Mouse (Mus musculus): ENCODE data around the gene Ifna16. TPM values are rescaled to one million over a fixed set of nuclear protein-coding genes. Genes with fewer than 3 reads are reported as not detected.
A peak's percentile ranks its signal among the peaks of the same experiment; 100 is the strongest.

Gene Ifna16
- polyA plus RNA-seq, 1 experiment from 2014 or later = not detected

DNA sequence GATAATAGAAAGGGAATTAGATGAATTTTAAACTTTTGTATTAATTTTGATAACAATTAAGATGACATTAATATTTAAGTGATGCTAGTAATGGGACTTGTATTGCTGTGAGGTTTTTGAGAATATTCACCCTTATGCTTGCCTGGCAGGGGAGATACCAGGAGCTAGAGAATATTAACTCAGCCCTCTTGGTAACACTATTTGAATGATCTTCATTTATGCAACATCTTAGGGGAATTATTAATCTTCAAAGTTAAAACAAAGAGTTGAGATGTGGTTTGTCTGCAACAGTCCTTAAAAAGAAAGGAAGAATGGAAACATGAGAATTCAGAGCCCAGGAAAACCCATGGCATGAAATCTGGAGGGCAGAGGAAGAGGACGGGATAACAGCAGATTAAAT lies 22.6 kb upstream of the Ifna16 start:
- Histone ChIP-seq H3K4me1 (ENCODE audit: control insufficient read depth, insufficient read depth, low read length) (no peaks in the 10 kb centered on the region), H3K9ac (replicated peaks; ENCODE audit: low read depth, low read length) (no peak overlapping the region), H3K4me3 (ENCODE audit: low read depth, low read length) (no peak overlapping the region), H3K27ac (ENCODE audit: low read depth, low read length) (no peak overlapping the region), H3K27me3 (ENCODE audit: control insufficient read depth, insufficient read depth, low read length) (no peaks in the 10 kb centered on the region), H3K36me3 (ENCODE audit: control insufficient read depth, insufficient read depth, low read length) (no peaks in the 10 kb centered on the region), H3K4me2 (ENCODE audit: low read depth, low read length) (no peak overlapping the region), H3K9me3 (ENCODE audit: control insufficient read depth, low read length) (no peaks in the 10 kb centered on the region)
- WGBS = 93% methylated on average over 1 of the region's 1 CpGs
- ATAC-seq (ENCODE audit: low read depth) = no peak

DNA sequence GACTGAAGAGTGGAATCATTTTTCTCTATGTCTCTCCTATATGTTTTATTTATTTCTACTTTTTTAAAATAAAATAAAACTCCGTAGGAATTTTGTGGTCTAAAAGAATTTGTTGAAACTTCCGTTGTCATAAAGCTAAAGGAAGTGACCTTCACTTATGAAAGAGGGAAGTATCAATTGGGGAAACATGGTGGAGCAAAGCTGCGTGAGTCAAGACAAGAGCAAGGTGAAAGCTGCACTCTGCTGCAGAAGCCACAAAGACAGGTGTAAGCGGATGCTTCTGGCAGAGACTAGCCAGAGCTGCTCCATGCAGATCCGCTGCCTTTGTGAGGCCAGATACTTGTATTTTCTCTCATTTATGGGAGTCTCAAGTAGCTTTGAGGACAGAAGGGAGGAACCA lies 22.1 kb upstream of the Ifna16 start:
- ATAC-seq (ENCODE audit: low read depth) = no peak
- no peak overlapping the region for H3K4me3 ChIP-seq (ENCODE audit: low read depth, low read length)

DNA sequence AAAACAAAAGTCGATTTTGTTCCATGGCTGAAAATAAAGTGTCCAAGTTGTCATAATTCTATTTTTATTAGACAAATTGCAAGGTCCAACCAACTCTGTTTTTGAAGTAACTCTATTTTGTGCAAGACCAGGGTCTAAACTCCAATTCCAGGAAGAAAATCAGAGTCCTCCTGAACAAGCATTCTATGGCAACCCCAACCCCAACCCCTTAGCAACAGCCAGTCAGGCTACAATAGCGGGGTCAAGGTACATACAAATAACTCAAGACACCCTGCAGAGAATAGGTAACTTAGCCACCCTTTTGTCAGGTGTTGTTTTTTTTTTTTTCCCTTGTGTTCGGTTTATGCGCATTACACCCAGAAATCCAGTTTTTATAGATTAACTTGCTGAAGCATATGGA lies 21.0 kb upstream of the Ifna16 start:
- Histone ChIP-seq H3K4me3 (ENCODE audit: low read depth, low read length) (no peak overlapping the region), H3K27ac (ENCODE audit: low read depth, low read length) (no peak overlapping the region), H3K36me3 (ENCODE audit: control insufficient read depth, insufficient read depth, low read length) (no peaks in the 10 kb centered on the region), H3K9ac (replicated peaks; ENCODE audit: low read depth, low read length) (no peak overlapping the region), H3K4me2 (ENCODE audit: low read depth, low read length) (no peak overlapping the region), H3K9me3 (ENCODE audit: control insufficient read depth, low read length) (no peaks in the 10 kb centered on the region), H3K4me1 (ENCODE audit: control insufficient read depth, insufficient read depth, low read length) (no peaks in the 10 kb centered on the region), H3K27me3 (ENCODE audit: control insufficient read depth, insufficient read depth, low read length) (no peaks in the 10 kb centered on the region)
- ATAC-seq (ENCODE audit: low read depth) = no peak
- 88% methylated on average over 4 of the region's 4 CpGs for WGBS

More for the DNA sequence above, 22.1 kb upstream of the Ifna16 start:
- H3K9me3 ChIP-seq (ENCODE audit: control insufficient read depth, low read length) = no peaks in the 10 kb centered on the region
- H3K4me2 ChIP-seq (ENCODE audit: low read depth, low read length) = no peak overlapping the region
- no peaks in the 10 kb centered on the region for H3K4me1 ChIP-seq (ENCODE audit: control insufficient read depth, insufficient read depth, low read length)
- H3K27me3 ChIP-seq (ENCODE audit: control insufficient read depth, insufficient read depth, low read length) = no peaks in the 10 kb centered on the region
- H3K9ac ChIP-seq (replicated peaks; ENCODE audit: low read depth, low read length) = no peak overlapping the region
- 80% methylated on average over 5 of the region's 5 CpGs for WGBS
- H3K27ac ChIP-seq (ENCODE audit: low read depth, low read length) = no peak overlapping the region
- no peaks in the 10 kb centered on the region for H3K36me3 ChIP-seq (ENCODE audit: control insufficient read depth, insufficient read depth, low read length)

DNA sequence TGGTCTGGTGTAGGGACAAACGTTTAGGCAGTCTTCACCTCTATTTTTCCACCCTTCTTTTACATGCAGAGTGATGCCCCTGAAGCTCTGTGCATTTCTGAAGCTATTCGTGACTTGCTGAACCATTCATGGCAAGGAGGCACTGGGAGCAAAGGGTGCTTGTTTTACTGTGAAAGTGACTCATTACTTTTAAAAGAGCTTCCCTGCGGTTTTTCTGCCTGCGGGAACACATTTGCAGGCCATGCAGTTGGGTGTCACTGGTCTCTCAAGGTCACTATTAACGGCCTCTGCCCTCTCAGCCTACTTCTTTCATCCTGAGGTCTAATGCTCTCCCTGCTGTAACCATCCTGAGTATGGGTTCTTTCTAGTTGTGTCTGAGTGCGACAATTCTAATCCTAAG lies 20.4 kb upstream of the Ifna16 start:
- H3K9me3 ChIP-seq (ENCODE audit: control insufficient read depth, low read length) = no peaks in the 10 kb centered on the region
- no peak overlapping the region for H3K4me2 ChIP-seq (ENCODE audit: low read depth, low read length)
- no peak overlapping the region for H3K27ac ChIP-seq (ENCODE audit: low read depth, low read length)
- no peaks in the 10 kb centered on the region for H3K36me3 ChIP-seq (ENCODE audit: control insufficient read depth, insufficient read depth, low read length)
- H3K4me1 ChIP-seq (ENCODE audit: control insufficient read depth, insufficient read depth, low read length) = no peaks in the 10 kb centered on the region
- H3K27me3 ChIP-seq (ENCODE audit: control insufficient read depth, insufficient read depth, low read length) = no peaks in the 10 kb centered on the region
- H3K4me3 ChIP-seq (ENCODE audit: low read depth, low read length) = no peak overlapping the region
- no peak overlapping the region for H3K9ac ChIP-seq (replicated peaks; ENCODE audit: low read depth, low read length)
- ATAC-seq (ENCODE audit: low read depth) = no peak
- 51% methylated on average over 6 of the region's 6 CpGs for WGBS

DNA sequence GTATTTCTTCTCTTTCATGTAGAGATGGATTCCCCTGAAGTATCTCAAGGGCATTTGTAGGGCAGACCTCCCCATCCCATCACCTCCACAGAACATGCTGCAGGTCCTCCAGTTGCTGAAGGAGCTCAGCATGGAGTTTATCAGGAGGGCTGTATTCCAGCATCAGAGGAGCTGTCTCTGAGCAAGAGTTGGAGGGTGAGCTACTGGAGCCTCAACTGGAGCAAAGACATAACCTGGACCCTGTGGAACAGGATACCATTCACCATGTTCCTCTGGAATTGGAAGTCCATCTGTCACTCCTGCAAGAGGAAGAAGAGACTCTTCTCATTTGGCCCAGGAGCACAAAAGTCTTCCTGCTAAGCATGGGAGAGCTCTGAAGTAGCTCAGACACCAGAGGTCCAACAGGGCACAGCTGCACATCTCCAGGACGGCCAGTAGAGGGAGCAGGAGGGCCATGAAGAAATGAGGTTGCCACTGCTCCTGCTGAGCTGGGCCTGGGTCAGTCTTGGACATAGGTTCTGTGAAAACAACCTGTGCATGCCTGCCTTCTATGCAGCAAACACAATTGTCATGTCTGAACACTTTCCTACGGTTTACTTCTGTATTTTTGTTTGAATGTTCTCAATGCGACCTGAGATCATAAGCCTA lies 19.6 kb upstream of the Ifna16 start:
- no peaks in the 10 kb centered on the region for H3K4me1 ChIP-seq (ENCODE audit: control insufficient read depth, insufficient read depth, low read length)
- H3K9ac ChIP-seq (replicated peaks; ENCODE audit: low read depth, low read length) = no peak overlapping the region
- H3K27me3 ChIP-seq (ENCODE audit: control insufficient read depth, insufficient read depth, low read length) = no peaks in the 10 kb centered on the region
- peak; percentile 89; the same call in 1 of the 2 replicates for ATAC-seq (ENCODE audit: low read depth)
- WGBS = 28% methylated on average over 3 of the region's 3 CpGs
- no peak overlapping the region for H3K27ac ChIP-seq (ENCODE audit: low read depth, low read length)
- no peaks in the 10 kb centered on the region for H3K36me3 ChIP-seq (ENCODE audit: control insufficient read depth, insufficient read depth, low read length)
- H3K4me2 ChIP-seq (ENCODE audit: low read depth, low read length) = no peak overlapping the region
- H3K4me3 ChIP-seq (ENCODE audit: low read depth, low read length) = no peak overlapping the region
- no peaks in the 10 kb centered on the region for H3K9me3 ChIP-seq (ENCODE audit: control insufficient read depth, low read length)

DNA sequence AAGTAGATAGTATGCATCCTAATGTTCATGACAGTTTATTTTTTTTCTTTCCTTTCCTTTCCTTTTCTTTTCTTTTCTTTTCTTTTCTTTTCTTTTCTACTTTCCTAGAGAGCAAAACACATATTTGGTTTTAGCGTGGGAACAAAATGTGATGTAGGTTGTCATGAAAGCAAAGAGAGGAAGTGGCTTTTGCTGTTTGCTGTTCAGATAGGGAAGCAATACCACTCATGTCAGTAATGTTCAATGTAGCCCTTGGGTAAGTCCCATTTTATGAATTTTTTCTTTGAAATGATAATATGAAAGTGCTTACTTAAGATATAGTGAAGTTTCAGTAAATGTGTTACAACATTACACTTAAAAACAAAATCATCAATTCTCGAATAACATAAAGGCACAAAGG lies 16.7 kb upstream of the Ifna16 start:
- H3K27me3 ChIP-seq (ENCODE audit: control insufficient read depth, insufficient read depth, low read length) = no peaks in the 10 kb centered on the region
- H3K36me3 ChIP-seq (ENCODE audit: control insufficient read depth, insufficient read depth, low read length) = no peaks in the 10 kb centered on the region
- H3K4me1 ChIP-seq (ENCODE audit: control insufficient read depth, insufficient read depth, low read length) = no peaks in the 10 kb centered on the region
- no peak for ATAC-seq (ENCODE audit: low read depth)
- no peak overlapping the region for H3K4me3 ChIP-seq (ENCODE audit: low read depth, low read length)
- WGBS = 88% methylated on average over 2 of the region's 2 CpGs
- H3K9me3 ChIP-seq (ENCODE audit: control insufficient read depth, low read length) = no peaks in the 10 kb centered on the region
- H3K9ac ChIP-seq (replicated peaks; ENCODE audit: low read depth, low read length) = no peak overlapping the region
- H3K4me2 ChIP-seq (ENCODE audit: low read depth, low read length) = no peak overlapping the region
- no peak overlapping the region for H3K27ac ChIP-seq (ENCODE audit: low read depth, low read length)

DNA sequence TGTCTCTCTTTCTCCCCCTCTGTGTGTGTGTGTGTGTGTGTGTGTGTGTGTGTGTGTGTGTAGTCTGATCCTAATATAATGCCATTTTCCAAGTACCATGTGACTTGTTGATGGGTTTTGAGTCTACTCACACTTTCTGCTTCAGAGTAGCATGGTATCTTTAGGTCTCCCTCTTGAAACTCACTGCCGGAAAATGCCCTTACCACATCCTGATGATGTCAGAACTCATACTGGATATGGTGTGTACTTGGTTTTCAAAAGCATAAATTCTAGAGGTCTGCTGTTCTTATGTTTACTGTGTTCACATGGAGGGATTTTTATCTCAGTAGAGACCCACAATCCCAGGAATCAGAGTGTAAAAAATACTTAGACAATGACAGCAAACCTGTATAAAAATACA lies 15.8 kb upstream of the Ifna16 start:
- WGBS = 91% methylated on average over 1 of the region's 1 CpGs
- Histone ChIP-seq H3K4me3 (ENCODE audit: low read depth, low read length) (no peak overlapping the region), H3K36me3 (ENCODE audit: control insufficient read depth, insufficient read depth, low read length) (no peaks in the 10 kb centered on the region), H3K4me2 (ENCODE audit: low read depth, low read length) (no peak overlapping the region), H3K9me3 (ENCODE audit: control insufficient read depth, low read length) (no peaks in the 10 kb centered on the region), H3K9ac (replicated peaks; ENCODE audit: low read depth, low read length) (no peak overlapping the region), H3K27me3 (ENCODE audit: control insufficient read depth, insufficient read depth, low read length) (no peaks in the 10 kb centered on the region), H3K27ac (ENCODE audit: low read depth, low read length) (no peak overlapping the region), H3K4me1 (ENCODE audit: control insufficient read depth, insufficient read depth, low read length) (no peaks in the 10 kb centered on the region)
- ATAC-seq (ENCODE audit: low read depth) = no peak

DNA sequence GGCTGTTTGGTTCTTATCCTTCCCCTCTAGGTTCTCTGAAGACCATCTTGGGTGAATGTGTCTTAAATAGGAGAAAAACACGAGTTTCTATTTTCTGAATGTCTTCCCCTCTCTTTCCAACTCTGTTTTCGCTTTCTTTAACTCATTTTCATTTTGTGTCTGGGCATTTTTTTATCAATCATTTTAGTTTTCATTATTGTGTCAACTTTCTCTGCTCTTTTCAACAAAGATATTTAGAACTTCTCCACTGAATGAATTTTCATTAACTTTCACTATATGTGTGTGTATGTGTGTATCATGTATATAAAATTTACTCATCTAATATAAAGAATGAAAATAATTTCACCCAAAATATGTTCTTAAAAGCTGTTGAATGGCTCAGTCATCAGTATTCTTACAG lies 14.5 kb upstream of the Ifna16 start, which contains the start of gene Ifnab:
Gene Ifnab, minus strand, starts transcription at position 101 of the 400 bp plus-strand sequence.
- Histone ChIP-seq H3K4me2 (ENCODE audit: low read depth, low read length) (no peak within 1 kb of the TSS), H3K9ac (replicated peaks; ENCODE audit: low read depth, low read length) (no peak within 1 kb of the TSS), H3K4me3 (ENCODE audit: low read depth, low read length) (no peak within 1 kb of the TSS), H3K27ac (ENCODE audit: low read depth, low read length) (no peak within 1 kb of the TSS), H3K27me3 (ENCODE audit: control insufficient read depth, insufficient read depth, low read length) (no peaks in the 10 kb centered on the region), H3K9me3 (ENCODE audit: control insufficient read depth, low read length) (no peaks in the 10 kb centered on the region), H3K36me3 (ENCODE audit: control insufficient read depth, insufficient read depth, low read length) (no peaks in the 10 kb centered on the region), H3K4me1 (ENCODE audit: control insufficient read depth, insufficient read depth, low read length) (no peaks in the 10 kb centered on the region)
- ATAC-seq (ENCODE audit: low read depth) = no peak
- WGBS = 66% methylated on average over 2 of the region's 2 CpGs

DNA sequence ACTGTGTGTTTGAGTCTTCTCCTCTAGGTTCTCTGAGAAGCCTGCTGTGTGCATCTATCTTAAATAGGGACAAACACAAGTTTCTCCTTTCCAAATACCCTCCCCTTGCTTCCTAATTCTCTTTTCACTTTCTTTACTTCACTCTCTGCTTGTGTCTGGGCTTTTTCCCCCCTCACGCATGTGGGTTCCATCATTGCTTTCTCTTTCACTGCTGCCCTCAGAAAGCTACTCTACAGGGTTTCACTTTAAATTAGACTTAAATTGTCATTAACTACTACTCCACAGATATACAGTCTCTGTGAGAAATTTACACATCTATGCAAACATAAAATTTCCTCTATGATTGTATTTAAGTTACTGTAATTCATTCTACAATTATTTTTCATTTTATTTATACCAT lies 7.1 kb upstream of the Ifna16 start, which contains the start of gene Ifna2:
Gene Ifna2, minus strand, starts transcription at position 101 of the 400 bp plus-strand sequence.
- Histone ChIP-seq H3K9ac (replicated peaks; ENCODE audit: low read depth, low read length) (no peak within 1 kb of the TSS), H3K27ac (ENCODE audit: low read depth, low read length) (no peak within 1 kb of the TSS), H3K36me3 (ENCODE audit: control insufficient read depth, insufficient read depth, low read length) (no peaks in the 10 kb centered on the region), H3K4me1 (ENCODE audit: control insufficient read depth, insufficient read depth, low read length) (no peaks in the 10 kb centered on the region), H3K27me3 (ENCODE audit: control insufficient read depth, insufficient read depth, low read length) (no peaks in the 10 kb centered on the region), H3K4me3 (ENCODE audit: low read depth, low read length) (no peak within 1 kb of the TSS), H3K9me3 (ENCODE audit: control insufficient read depth, low read length) (no peaks in the 10 kb centered on the region), H3K4me2 (ENCODE audit: low read depth, low read length) (no peak within 1 kb of the TSS)
- 97% methylated on average over 1 of the region's 1 CpGs for WGBS
- no peak for ATAC-seq (ENCODE audit: low read depth)
